Mouse (Mus musculus): ENCODE data around the gene Tfap2b. TPM values are rescaled to one million over a fixed set of nuclear protein-coding genes. Genes with fewer than 3 reads are reported as not detected.
A peak's percentile ranks its signal among the peaks of the same experiment; 100 is the strongest.

Tfap2b gene
- polyA plus RNA-seq, 1 experiment from 2014 or later = 54.5 TPM

GRCm38 (mm10) chr1:19240054-19240453 lies 31.3 kb downstream of the Tfap2b start:
- no peaks in the 10 kb centered on the region for H3K36me3 ChIP-seq (ENCODE audit: insufficient read depth, low read length)
- no peak overlapping the region for H3K4me3 ChIP-seq (ENCODE audit: low read length)
- no peak overlapping the region for H3K9ac ChIP-seq (replicated peaks; ENCODE audit: low read length)
- H3K4me2 ChIP-seq (replicated peaks; ENCODE audit: low read depth, low read length) = no peak overlapping the region
- ATAC-seq (ENCODE audit: low FRiP score, low TSS enrichment) = peak; percentile 16; the same call in 1 of the 2 replicates
- 0 out of 2 replicates have a peak overlapping the region, but pooled peaks have one; percentile 43 for H3K27ac ChIP-seq (ENCODE audit: low read length)
- 0 out of 2 replicates have a peak, but pooled peaks cover 2% of the 10 kb centered on the region for H3K9me3 ChIP-seq (ENCODE audit: low read length)
- H3K27me3 ChIP-seq (ENCODE audit: insufficient read depth, low read length) = peaks cover 78% of the 10 kb centered on the region
- H3K4me1 ChIP-seq (ENCODE audit: insufficient read depth, low read length) = 0 out of 2 replicates have a peak, but pooled peaks cover 5% of the 10 kb centered on the region

- Histone ChIP-seq H3K27ac (ENCODE audit: low read length) (peak overlapping the region; percentile 32; the same call in 1 of the 2 replicates), H3K4me3 (ENCODE audit: low read length) (peak overlapping the region; percentile 37), H3K4me2 (replicated peaks; ENCODE audit: low read depth, low read length) (peak overlapping the region; percentile 47), H3K36me3 (ENCODE audit: insufficient read depth, low read length) (no peaks in the 10 kb centered on the region), H3K9me3 (ENCODE audit: low read length) (0 out of 2 replicates have a peak, but pooled peaks cover 2% of the 10 kb centered on the region), H3K27me3 (ENCODE audit: insufficient read depth, low read length) (peaks cover 69% of the 10 kb centered on the region), H3K4me1 (ENCODE audit: insufficient read depth, low read length) (0 out of 2 replicates have a peak, but pooled peaks cover 7% of the 10 kb centered on the region), H3K9ac (replicated peaks; ENCODE audit: low read length) (peak overlapping the region; percentile 54; the same call in 1 of the 2 replicates)
- peak; percentile 30; the same call in 1 of the 2 replicates for ATAC-seq (ENCODE audit: low FRiP score, low TSS enrichment)
- 1% methylated on average over 18 of the region's 20 CpGs for WGBS
These were observed 32.6 kb downstream of the Tfap2b start for GRCm38 (mm10) chr1:19241316-19241715.

- Histone ChIP-seq H3K36me3 (ENCODE audit: insufficient read depth, low read length) (no peaks in the 10 kb centered on the region), H3K9ac (replicated peaks; ENCODE audit: low read length) (no peak overlapping the region), H3K27ac (ENCODE audit: low read length) (no peak overlapping the region), H3K4me1 (ENCODE audit: insufficient read depth, low read length) (0 out of 2 replicates have a peak, but pooled peaks cover 7% of the 10 kb centered on the region), H3K4me2 (replicated peaks; ENCODE audit: low read depth, low read length) (peak overlapping the region; percentile 47), H3K4me3 (ENCODE audit: low read length) (no peak overlapping the region), H3K27me3 (ENCODE audit: insufficient read depth, low read length) (peaks cover 62% of the 10 kb centered on the region), H3K9me3 (ENCODE audit: low read length) (0 out of 2 replicates have a peak, but pooled peaks cover under 1% of the 10 kb centered on the region)
- 4% methylated on average over 8 of the region's 8 CpGs for WGBS
- ATAC-seq (ENCODE audit: low FRiP score, low TSS enrichment) = peak; percentile 36; the same call in 1 of the 2 replicates
These were observed 33.3 kb downstream of the Tfap2b start for GRCm38 (mm10) chr1:19242021-19242420.

- Histone ChIP-seq H3K36me3 (ENCODE audit: insufficient read depth, low read length) (no peaks in the 10 kb centered on the region), H3K9me3 (ENCODE audit: low read length) (no peaks in the 10 kb centered on the region), H3K27me3 (ENCODE audit: insufficient read depth, low read length) (peaks cover 40% of the 10 kb centered on the region), H3K4me2 (replicated peaks; ENCODE audit: low read depth, low read length) (no peak overlapping the region), H3K27ac (ENCODE audit: low read length) (no peak overlapping the region), H3K9ac (replicated peaks; ENCODE audit: low read length) (no peak overlapping the region), H3K4me3 (ENCODE audit: low read length) (no peak overlapping the region), H3K4me1 (ENCODE audit: insufficient read depth, low read length) (0 out of 2 replicates have a peak, but pooled peaks cover 7% of the 10 kb centered on the region)
- WGBS = 19% methylated on average over 4 of the region's 4 CpGs
- peak; percentile 87 for ATAC-seq (ENCODE audit: low FRiP score, low TSS enrichment)
These were observed 36.3 kb downstream of the Tfap2b start for GRCm38 (mm10) chr1:19245032-19245431.

GRCm38 (mm10) chr1:19251286-19251685 lies 42.6 kb downstream of the Tfap2b start:
- WGBS = 83% methylated on average over 6 of the region's 6 CpGs
- H3K4me3 ChIP-seq (ENCODE audit: low read length) = no peak overlapping the region
- H3K27ac ChIP-seq (ENCODE audit: low read length) = no peak overlapping the region
- no peak overlapping the region for H3K4me2 ChIP-seq (replicated peaks; ENCODE audit: low read depth, low read length)
- ATAC-seq (ENCODE audit: low FRiP score, low TSS enrichment) = no peak
- H3K9ac ChIP-seq (replicated peaks; ENCODE audit: low read length) = no peak overlapping the region
- H3K9me3 ChIP-seq (ENCODE audit: low read length) = no peaks in the 10 kb centered on the region
- no peaks in the 10 kb centered on the region for H3K4me1 ChIP-seq (ENCODE audit: insufficient read depth, low read length)
- H3K36me3 ChIP-seq (ENCODE audit: insufficient read depth, low read length) = no peaks in the 10 kb centered on the region
- no peaks in the 10 kb centered on the region; the same call in 1 of the 2 replicates for H3K27me3 ChIP-seq (ENCODE audit: insufficient read depth, low read length)

GRCm38 (mm10) chr1:19269596-19269995 lies 60.9 kb downstream of the Tfap2b start:
- H3K27ac ChIP-seq (ENCODE audit: low read length) = no peak overlapping the region
- no peaks in the 10 kb centered on the region for H3K9me3 ChIP-seq (ENCODE audit: low read length)
- no peaks in the 10 kb centered on the region for H3K36me3 ChIP-seq (ENCODE audit: insufficient read depth, low read length)
- H3K9ac ChIP-seq (replicated peaks; ENCODE audit: low read length) = no peak overlapping the region
- H3K27me3 ChIP-seq (ENCODE audit: insufficient read depth, low read length) = no peaks in the 10 kb centered on the region
- no peaks in the 10 kb centered on the region for H3K4me1 ChIP-seq (ENCODE audit: insufficient read depth, low read length)
- no peak for ATAC-seq (ENCODE audit: low FRiP score, low TSS enrichment)
- H3K4me3 ChIP-seq (ENCODE audit: low read length) = no peak overlapping the region
- H3K4me2 ChIP-seq (replicated peaks; ENCODE audit: low read depth, low read length) = no peak overlapping the region
- 93% methylated on average over 1 of the region's 1 CpGs for WGBS

Other genes starting within 250 kb of the Tfap2b start
- not detected in 2 replicates for gene Tfap2d, start 105.9 kb upstream of the Tfap2b start, polyA plus RNA-seq (2015; fragmentation: Nextera tagmentation; extraction: Ambion mirVana)

All from kidney, embryonic 16.5 days (tissue).